Mouse (Mus musculus) liver, embryonic 18 days (tissue): ENCODE measurements around the gene Ptpn6. TPM values are rescaled to one million over a fixed set of nuclear protein-coding genes. Genes with fewer than 3 reads are reported as not detected.

Source experiments
- polyA plus RNA-seq: library from polyadenylated mRNA; depleted of rRNA; stranded (reverse); fragments of >200 nt; gene quantifications from 2 replicates; pipeline ENCODE4 v1.2.3, GENCODE M21; 2012; rRNA removed

Ptpn6 gene
- 33.5 and 37.1 TPM in 2 replicates for polyA plus RNA-seq

GRCm38 (mm10) chr6:124738511-124739023, at the start of gene Ptpn6:
TSS of gene Ptpn6 (minus strand) at chr6:124738714.

GRCm38 (mm10) chr6:124779222-124779983, 40.9 kb upstream of the Ptpn6 start, which contains the start of gene Lrrc23:
TSS of gene Lrrc23 (minus strand) at chr6:124779727.

GRCm38 (mm10) chr6:124769101-124769765, 30.7 kb upstream of the Ptpn6 start, which contains the start of gene Eno2:
TSS of gene Eno2 (minus strand) at chr6:124769673.

GRCm38 (mm10) chr6:124755831-124756595, 17.5 kb upstream of the Ptpn6 start, which contains the start of the genes Gm45234 and Atn1:
TSS of gene Gm45234 (minus strand) at chr6:124756021.
TSS of gene Atn1 (minus strand) at chr6:124756524.

GRCm38 (mm10) chr6:124740888-124741761, 2.6 kb upstream of the Ptpn6 start, which contains the start of gene Grcc10:
TSS of gene Grcc10 (minus strand) at chr6:124741374.

GRCm38 (mm10) chr6:124711824-124712782, 26.4 kb downstream of the Ptpn6 start, which contains the start of the genes Emg1 and Phb2:
TSS of gene Emg1 (minus strand) at chr6:124712178.
TSS of gene Phb2 (plus strand) at chr6:124712336.

Other genes with a start within 250 kb of the Ptpn6 start
- gene C1rl, start 245.6 kb downstream of the Ptpn6 start, polyA plus RNA-seq = 14.3 and 16.2 TPM in 2 replicates
- 29.2 and 33.8 TPM in 2 replicates for gene C1ra, start 226.3 kb downstream of the Ptpn6 start, polyA plus RNA-seq
- gene C1s1, start 196.4 kb downstream of the Ptpn6 start, polyA plus RNA-seq = 152 and 156 TPM in 2 replicates
- not detected in 2 replicates for gene C1rb, start 168.4 kb downstream of the Ptpn6 start, polyA plus RNA-seq
- gene C1s2, start 102.6 kb downstream of the Ptpn6 start, polyA plus RNA-seq = 0.01 TPM in 1 of 2 replicates, not detected in the other
- gene Lpcat3, start 75.7 kb downstream of the Ptpn6 start, polyA plus RNA-seq = 144 and 183 TPM in 2 replicates
- gene Emg1, start 26.5 kb downstream of the Ptpn6 start, polyA plus RNA-seq = 72.1 and 82.3 TPM in 2 replicates
- 119 and 130 TPM in 2 replicates for gene Phb2, start 26.4 kb downstream of the Ptpn6 start, polyA plus RNA-seq
- gene Grcc10, start 2.7 kb upstream of the Ptpn6 start, polyA plus RNA-seq = 75.8 and 79.2 TPM in 2 replicates
- not detected in 2 replicates for gene Gm45234, start 17.3 kb upstream of the Ptpn6 start, polyA plus RNA-seq
- gene Atn1, start 17.8 kb upstream of the Ptpn6 start, polyA plus RNA-seq = 2.4 and 3.4 TPM in 2 replicates
- 0.29 and 0.42 TPM in 2 replicates for gene Eno2, start 31.0 kb upstream of the Ptpn6 start, polyA plus RNA-seq
- gene Lrrc23, start 41.0 kb upstream of the Ptpn6 start, polyA plus RNA-seq = 0.05 and 0.06 TPM in 2 replicates
- gene Spsb2, start 69.9 kb upstream of the Ptpn6 start, polyA plus RNA-seq = 6.0 and 6.8 TPM in 2 replicates
- 397 and 428 TPM in 2 replicates for gene Tpi1, start 75.6 kb upstream of the Ptpn6 start, polyA plus RNA-seq
- gene Usp5, start 90.8 kb upstream of the Ptpn6 start, polyA plus RNA-seq = 23.8 and 25.3 TPM in 2 replicates
- gene Cdca3, start 90.8 kb upstream of the Ptpn6 start, polyA plus RNA-seq = 76.5 and 80.3 TPM in 2 replicates
- gene Gnb3, start 101.6 kb upstream of the Ptpn6 start, polyA plus RNA-seq = 0.02 and 0.03 TPM in 2 replicates
- 3.8 and 3.9 TPM in 2 replicates for gene P3h3, start 119.0 kb upstream of the Ptpn6 start, polyA plus RNA-seq
- 0.04 and 0.06 TPM in 2 replicates for gene Gpr162, start 125.3 kb upstream of the Ptpn6 start, polyA plus RNA-seq
- 0.17 and 0.19 TPM in 2 replicates for gene Cd4, start 149.5 kb upstream of the Ptpn6 start, polyA plus RNA-seq
- gene Lag3, start 173.0 kb upstream of the Ptpn6 start, polyA plus RNA-seq = 0.14 and 0.20 TPM in 2 replicates
- gene Ptms, start 181.4 kb upstream of the Ptpn6 start, polyA plus RNA-seq = 162 TPM in 2 replicates
- gene Mlf2, start 192.7 kb upstream of the Ptpn6 start, polyA plus RNA-seq = 101 and 113 TPM in 2 replicates
- gene Cops7a, start 226.8 kb upstream of the Ptpn6 start, polyA plus RNA-seq = 58.9 and 63.0 TPM in 2 replicates